Mouse (Mus musculus) MEL (cell line): ENCODE measurements around the gene Arl8a. TPM values are rescaled to one million over a fixed set of nuclear protein-coding genes. Genes with fewer than 3 reads are reported as not detected.

Source experiments
- DNase-seq: peaks from one replicate; pipeline ENCODE4 v3.0.0; 2011; ENCODE audit warnings: low read depth, low spot score
- H3K27ac ChIP-seq: 2 replicates; pipeline ENCODE4 v1.5.1; 2012; ENCODE audit warnings: low read depth, mild to moderate bottlenecking, control low read depth, low read length, moderate library complexity; ENCODE audit not compliant: control insufficient read depth
- H3K27me3 ChIP-seq, 2 experiments: fragments of 150-350 bp in 1 of 2; sonication (generic) in 1 of 2; 2 replicates each; pipeline ENCODE4 v1.6.1; 2012; ENCODE audit warnings: low read length in 2 of 2, mild to moderate bottlenecking in 2 of 2, improper control_type of control experiment in 1 of 2, moderate library complexity in 1 of 2; ENCODE audit not compliant: insufficient read depth in 2 of 2, control insufficient read depth in 1 of 2
- H3K36me3 ChIP-seq, 2 experiments: 2 replicates each; pipeline ENCODE4 v1.6.1; 2012 to 2014; ENCODE audit warnings: low read length in 2 of 2, improper control_type of control experiment in 1 of 2, inconsistent platforms in 1 of 2, mild to moderate bottlenecking in 1 of 2; ENCODE audit not compliant: insufficient read depth in 2 of 2, control insufficient read depth in 1 of 2
- H3K4me1 ChIP-seq, 2 experiments: fragments of 150-350 bp in 1 of 2; sonication (generic) in 1 of 2; 2 replicates each; pipeline ENCODE4 v1.6.1; 2012; ENCODE audit warnings: low read length in 2 of 2, improper control_type of control experiment in 1 of 2, mild to moderate bottlenecking in 1 of 2; ENCODE audit not compliant: insufficient read depth in 2 of 2, control insufficient read depth in 1 of 2
- H3K4me3 ChIP-seq, 2 experiments: fragments of 150-350 bp in 1 of 2; sonication (generic) in 1 of 2; 2 replicates each; pipeline ENCODE4 v1.5.1; 2012; ENCODE audit warnings: low read depth in 2 of 2, low read length in 2 of 2, mild to moderate bottlenecking in 2 of 2, moderate library complexity in 2 of 2, control low read depth in 1 of 2, improper control_type of control experiment in 1 of 2; ENCODE audit not compliant: control insufficient read depth in 1 of 2, insufficient read depth in 1 of 2
- H3K79me2 ChIP-seq: 2 replicates; pipeline ENCODE4 v1.6.1; 2012; ENCODE audit warnings: mild to moderate bottlenecking, low read length, moderate library complexity; ENCODE audit not compliant: control insufficient read depth, poor library complexity, insufficient read depth
- H3K9ac ChIP-seq: 2 replicates; pipeline ENCODE4 v1.6.1; 2012; ENCODE audit warnings: low read depth, mild to moderate bottlenecking, control low read depth, low read length, moderate library complexity; ENCODE audit not compliant: control insufficient read depth, poor library complexity, severe bottlenecking
- H3K9me3 ChIP-seq: fragments of 150-350 bp; sonication (generic); replicated peaks from 2 replicates; pipeline ENCODE4 v1.6.1; 2012; ENCODE audit warnings: mild to moderate bottlenecking, low read length, improper control_type of control experiment, moderate library complexity; ENCODE audit not compliant: insufficient read depth
- BHLHE40 ChIP-seq: IDR thresholded peaks from 2 replicates; pipeline ENCODE4 v1.6.1; 2012; ENCODE audit warnings: low read depth, mild to moderate bottlenecking, inconsistent platforms, low read length, improper control_type of control experiment, borderline replicate concordance
- CHD1 ChIP-seq: IDR thresholded peaks from 2 replicates; pipeline ENCODE4 v1.6.1; 2012; ENCODE audit warnings: low read depth, mild to moderate bottlenecking, inconsistent platforms, low read length, improper control_type of control experiment
- CHD2 ChIP-seq: IDR thresholded peaks from 2 replicates; pipeline ENCODE4 v1.6.1; 2011; ENCODE audit warnings: low read length, improper control_type of control experiment
- CTCF ChIP-seq, 3 experiments: IDR thresholded peaks in 2 of 3; conservative IDR thresholded peaks in 1 of 3; 2 replicates each; pipeline ENCODE4 v1.5.1; 2011 to 2012; ENCODE audit warnings: low read length in 3 of 3, low read depth in 2 of 3, mild to moderate bottlenecking in 2 of 3, improper control_type of control experiment in 1 of 3, inconsistent platforms in 1 of 3, mixed read lengths in 1 of 3, moderate library complexity in 1 of 3; ENCODE audit not compliant: control insufficient read depth in 1 of 3, insufficient read depth in 1 of 3, poor library complexity in 1 of 3, severe bottlenecking in 1 of 3
- ELF1 ChIP-seq: IDR thresholded peaks from 2 replicates; pipeline ENCODE4 v1.6.1; 2014; ENCODE audit warnings: low read depth, mild to moderate bottlenecking, inconsistent platforms, low read length, improper control_type of control experiment, moderate library complexity
- EP300 ChIP-seq, 2 experiments: IDR thresholded peaks; 2 replicates each; pipeline ENCODE4 v1.6.1; 2011; ENCODE audit warnings: improper control_type of control experiment in 2 of 2, low read length in 2 of 2, low read depth in 1 of 2, mild to moderate bottlenecking in 1 of 2
- ETS1 ChIP-seq: IDR thresholded peaks from 2 replicates; pipeline ENCODE4 v1.6.1; 2012; ENCODE audit warnings: low read depth, mild to moderate bottlenecking, inconsistent platforms, low read length, improper control_type of control experiment, moderate library complexity
- GATA1 ChIP-seq: IDR thresholded peaks from 2 replicates; pipeline ENCODE4 v1.6.1; 2011; ENCODE audit warnings: low read depth, low read length, improper control_type of control experiment
- HCFC1 ChIP-seq: IDR thresholded peaks from 2 replicates; pipeline ENCODE4 v1.6.1; 2012; ENCODE audit warnings: low read depth, mild to moderate bottlenecking, inconsistent platforms, low read length, improper control_type of control experiment, moderate library complexity
- JUND ChIP-seq: IDR thresholded peaks from 2 replicates; pipeline ENCODE4 v1.6.1; 2011; ENCODE audit warnings: low read depth, mild to moderate bottlenecking, improper control_type of control experiment, low read length
- KAT2A ChIP-seq: conservative IDR thresholded peaks from 2 replicates; pipeline ENCODE4 v1.6.1; 2012; ENCODE audit warnings: low read depth, low read length, improper control_type of control experiment, inconsistent platforms
- MAX ChIP-seq: IDR thresholded peaks from 2 replicates; pipeline ENCODE4 v1.6.1; 2011; ENCODE audit warnings: low read length, improper control_type of control experiment
- MAZ ChIP-seq: IDR thresholded peaks from 2 replicates; pipeline ENCODE4 v1.6.1; 2012; ENCODE audit warnings: low read depth, mild to moderate bottlenecking, inconsistent platforms, low read length, improper control_type of control experiment
- MXI1 ChIP-seq: IDR thresholded peaks from 2 replicates; pipeline ENCODE4 v1.6.1; 2011; ENCODE audit warnings: mild to moderate bottlenecking, low read depth, low read length, improper control_type of control experiment
- MYB ChIP-seq: IDR thresholded peaks from 2 replicates; pipeline ENCODE4 v1.6.1; 2011; ENCODE audit warnings: mild to moderate bottlenecking, low read depth, low read length, improper control_type of control experiment
- MYC ChIP-seq: IDR thresholded peaks from 2 replicates; pipeline ENCODE4 v1.6.1; 2011; ENCODE audit warnings: low read depth, mild to moderate bottlenecking, low read length, improper control_type of control experiment, moderate library complexity
- NELFE ChIP-seq: IDR thresholded peaks from 2 replicates; pipeline ENCODE4 v1.6.1; 2011; ENCODE audit warnings: low read depth, low read length, improper control_type of control experiment
- NRF1 ChIP-seq: IDR thresholded peaks from 2 replicates; pipeline ENCODE4 v1.6.1; 2014; ENCODE audit warnings: low read depth, mild to moderate bottlenecking, inconsistent platforms, low read length, improper control_type of control experiment, moderate library complexity; ENCODE audit not compliant: poor library complexity, insufficient read depth, severe bottlenecking
- POLR2A ChIP-seq, 2 experiments: IDR thresholded peaks; 2 replicates each; pipeline ENCODE4 v1.6.1; 2011 to 2012; ENCODE audit warnings: low read length in 2 of 2, mild to moderate bottlenecking in 2 of 2, control low read depth in 1 of 2, improper control_type of control experiment in 1 of 2, low read depth in 1 of 2, moderate library complexity in 1 of 2; ENCODE audit not compliant: control insufficient read depth in 1 of 2, insufficient read depth in 1 of 2, poor library complexity in 1 of 2
- POLR2AphosphoS2 ChIP-seq: IDR thresholded peaks from 2 replicates; pipeline ENCODE4 v1.6.1; 2011; ENCODE audit warnings: low read length, improper control_type of control experiment
- POLR2AphosphoS5 ChIP-seq: IDR thresholded peaks from 2 replicates; pipeline ENCODE4 v1.6.1; 2012; ENCODE audit warnings: low read depth, borderline replicate concordance, mild to moderate bottlenecking, inconsistent platforms, low read length, moderate library complexity, mixed read lengths
- SIN3A ChIP-seq: IDR thresholded peaks from 2 replicates; pipeline ENCODE4 v1.6.1; 2012; ENCODE audit warnings: low read length, improper control_type of control experiment, inconsistent platforms
- SMC3 ChIP-seq: IDR thresholded peaks from 2 replicates; pipeline ENCODE4 v1.6.1; 2011; ENCODE audit warnings: low read depth, low read length, improper control_type of control experiment
- TAL1 ChIP-seq: IDR thresholded peaks from 2 replicates; pipeline ENCODE4 v1.6.1; 2012; ENCODE audit warnings: mild to moderate bottlenecking, inconsistent platforms, low read length, moderate library complexity, mixed read lengths
- TBP ChIP-seq: IDR thresholded peaks from 2 replicates; pipeline ENCODE4 v1.8.0; 2011; ENCODE audit warnings: low read depth, low read length, improper control_type of control experiment
- USF1 ChIP-seq: IDR thresholded peaks from 2 replicates; pipeline ENCODE4 v1.6.1; 2014; ENCODE audit warnings: low read depth, mild to moderate bottlenecking, inconsistent platforms, low read length, improper control_type of control experiment, moderate library complexity
- USF2 ChIP-seq, 2 experiments: IDR thresholded peaks; 2 replicates each; pipeline ENCODE4 v1.6.1; 2011 to 2012; ENCODE audit warnings: improper control_type of control experiment in 2 of 2, low read length in 2 of 2, borderline replicate concordance in 1 of 2, inconsistent platforms in 1 of 2, low read depth in 1 of 2, mild to moderate bottlenecking in 1 of 2; ENCODE audit not compliant: insufficient read depth in 1 of 2
- ZC3H11A ChIP-seq: IDR thresholded peaks from 2 replicates; pipeline ENCODE4 v1.6.1; 2012; ENCODE audit warnings: low read depth, mild to moderate bottlenecking, inconsistent platforms, low read length, improper control_type of control experiment
- ZKSCAN1 ChIP-seq: IDR thresholded peaks from 2 replicates; pipeline ENCODE4 v1.6.1; 2012; ENCODE audit warnings: low read depth, mild to moderate bottlenecking, inconsistent platforms, low read length, improper control_type of control experiment, moderate library complexity
- ZMIZ1 ChIP-seq: IDR thresholded peaks from 2 replicates; pipeline ENCODE4 v1.6.1; 2012; ENCODE audit warnings: low read depth, mild to moderate bottlenecking, inconsistent platforms, low read length, improper control_type of control experiment, moderate library complexity
- ZNF384 ChIP-seq: IDR thresholded peaks from 2 replicates; pipeline ENCODE4 v1.6.1; 2012; ENCODE audit warnings: low read depth, mild to moderate bottlenecking, inconsistent platforms, low read length, improper control_type of control experiment
- polyA plus RNA-seq, 2 experiments: library from polyadenylated mRNA; stranded (reverse) in 1 of 2; unstranded in 1 of 2; fragments of >175 nt in 1 of 2; fragments of >200 nt in 1 of 2; gene quantifications; 2 replicates each; pipeline versions ENCODE4 v1.2.1 to v1.2.4; 2012; ENCODE audit warnings: low replicate concordance in 2 of 2, low read depth in 1 of 2; ENCODE audit not compliant: insufficient read length in 2 of 2, insufficient read depth in 1 of 2, missing spikeins in 1 of 2
- total RNA-seq: library from RNA; depleted of rRNA; stranded (reverse); fragments of 300-350 nt; gene quantifications from 2 replicates; pipeline ENCODE4 v1.2.3, GENCODE M21; 2012

Gene Arl8a
- total and polyA plus RNA-seq, 3 experiments: 8.0 to 47.7 TPM; not detected in 1

DNA sequence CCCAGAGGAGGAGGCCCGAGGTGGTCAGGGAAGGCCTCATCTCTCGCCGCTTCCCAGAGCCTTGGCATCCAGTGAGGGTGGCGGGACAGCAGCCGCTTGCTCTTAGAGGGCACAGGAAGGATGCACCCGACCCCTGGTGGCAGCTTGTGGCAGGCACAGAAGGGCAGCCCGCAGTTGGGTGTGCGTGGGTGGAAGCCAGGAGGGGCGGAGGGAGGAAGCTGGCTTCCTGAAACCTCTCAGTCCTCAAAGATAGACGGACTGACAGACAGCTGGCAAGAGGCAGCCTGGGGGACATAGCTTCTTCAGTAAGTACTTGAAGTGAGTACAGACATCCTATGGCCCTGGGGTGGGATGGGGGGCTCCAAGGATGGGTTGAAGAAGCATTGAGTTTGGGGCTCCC, 14.2 kb upstream of the Arl8a start, which contains the start of gene Ptpn7 (continued):
- TF ChIP-seq HCFC1: peak; percentile 63
- peak; percentile 36; the same call in 1 of the 2 replicates for TF ChIP-seq USF1
- TF ChIP-seq CTCF (IDR thresholded peaks at IDR 0.05 in 2 of 3, conservative IDR thresholded peaks at IDR 0.05 in 1 of 3; ENCODE audit: control insufficient read depth in 1 of 3, insufficient read depth in 1 of 3, low read depth in 2 of 3, low read length in 3 of 3, poor library complexity in 1 of 3, severe bottlenecking in 1 of 3): peak; percentile 65 to 81 (median 78)
- TF ChIP-seq ZNF384: no peak
- peak; percentile 40 for TF ChIP-seq SMC3
- no peak for TF ChIP-seq BHLHE40
- TF ChIP-seq JUND: 0 out of 2 replicates have a peak, but pooled peaks have one; percentile 35
- TF ChIP-seq NELFE: peak; percentile 84
- TF ChIP-seq GATA1: no peak
- TF ChIP-seq MXI1: peak; percentile 62; the same call in 1 of the 2 replicates
- 0 out of 2 replicates have a peak, but pooled peaks have one; percentile 4 for TF ChIP-seq MYB
- TF ChIP-seq TAL1: no peak
- TF ChIP-seq USF2 (IDR thresholded peaks at IDR 0.05; ENCODE audit: borderline replicate concordance in 1 of 2, insufficient read depth in 1 of 2, low read depth in 1 of 2, low read length in 2 of 2): no peak
- peak; percentile 41; the same call in 1 of the 2 replicates for TF ChIP-seq MAX
- TF ChIP-seq NRF1: peak; percentile 18; the same call in 1 of the 2 replicates
- TF ChIP-seq POLR2A (IDR thresholded peaks at IDR 0.05; ENCODE audit: control insufficient read depth in 1 of 2, insufficient read depth in 1 of 2, low read depth in 1 of 2, low read length in 2 of 2, poor library complexity in 1 of 2): peak; percentile 36 to 76; a peak in 2 of 4 replicates
- peak; percentile 72 for TF ChIP-seq TBP
- no peak for TF ChIP-seq CHD2

DNA sequence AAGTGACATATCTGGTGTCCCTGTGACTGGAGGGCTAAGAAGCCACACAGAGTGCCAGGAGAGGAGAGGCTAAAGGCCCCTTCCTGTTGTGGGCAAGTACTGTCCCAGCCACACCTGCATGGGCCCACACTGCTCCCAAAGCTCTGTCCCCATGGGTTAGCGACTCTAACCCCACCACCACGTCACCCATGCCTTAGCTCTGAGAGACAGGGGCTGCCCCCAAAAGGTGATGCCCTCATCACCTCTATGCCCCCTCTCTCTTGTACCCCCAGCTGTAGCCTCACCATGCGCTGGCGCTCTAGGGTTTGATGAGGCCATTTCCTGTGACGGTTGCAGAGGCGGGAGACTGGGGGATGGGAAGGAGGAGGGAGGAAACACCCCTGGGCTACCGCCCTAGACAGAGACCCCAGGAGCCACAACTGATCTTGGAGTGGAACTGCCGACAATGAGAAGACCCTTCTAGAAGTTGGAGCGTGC, 13.7 kb upstream of the Arl8a start:
- H3K9ac ChIP-seq: peak overlapping the region; percentile 97
- H3K9me3 ChIP-seq: no peaks in the 10 kb centered on the region
- peaks cover 4 to 34% of the 10 kb centered on the region in 2 experiments for H3K36me3 ChIP-seq
- H3K4me1 ChIP-seq: peaks cover 8 to 36% of the 10 kb centered on the region in 2 experiments
- H3K27ac ChIP-seq: peak overlapping the region; percentile 99
- peaks cover 47% of the 10 kb centered on the region for H3K79me2 ChIP-seq
- H3K27me3 ChIP-seq: no peaks in the 10 kb centered on the region
- DNase-seq: peak; percentile 89
- peak overlapping the region; percentile 76 to 86 for H3K4me3 ChIP-seq
- no peak for TF ChIP-seq JUND
- no peak for TF ChIP-seq TAL1
- TF ChIP-seq SMC3: no peak
- TF ChIP-seq NELFE: peak; percentile 59
- TF ChIP-seq HCFC1: peak; percentile 63
- TF ChIP-seq TBP: peak; percentile 87
- TF ChIP-seq MXI1: no peak; the same call in 1 of the 2 replicates
- no peak for TF ChIP-seq ZKSCAN1
- peak; percentile 77; the same call in 1 of the 2 replicates for TF ChIP-seq MYC
- no peak for TF ChIP-seq POLR2AphosphoS5
- peak; percentile 63 to 90; a peak in 3 of 4 replicates for TF ChIP-seq EP300 (IDR thresholded peaks at IDR 0.05; ENCODE audit: low read depth in 1 of 2, low read length in 2 of 2)
- TF ChIP-seq USF1: no peak
- TF ChIP-seq POLR2AphosphoS2: no peak; the same call in 1 of the 2 replicates
- TF ChIP-seq CHD2: peak; percentile 80
- no peak for TF ChIP-seq ZC3H11A
- no peak; the same call in 1 of the 2 replicates for TF ChIP-seq CHD1
- TF ChIP-seq NRF1: 0 out of 2 replicates have a peak, but pooled peaks have one; percentile 33
- peak; percentile 38; the same call in 1 of the 2 replicates for TF ChIP-seq SIN3A
- TF ChIP-seq CTCF (IDR thresholded peaks at IDR 0.05 in 2 of 3, conservative IDR thresholded peaks at IDR 0.05 in 1 of 3; ENCODE audit: control insufficient read depth in 1 of 3, insufficient read depth in 1 of 3, low read depth in 2 of 3, low read length in 3 of 3, poor library complexity in 1 of 3, severe bottlenecking in 1 of 3): no peak
- TF ChIP-seq GATA1: no peak
- no peak for TF ChIP-seq KAT2A
- TF ChIP-seq MAZ: peak; percentile 84; the same call in 1 of the 2 replicates
- TF ChIP-seq ZMIZ1: peak; percentile 8; the same call in 1 of the 2 replicates
- peak; percentile 87 for TF ChIP-seq ETS1
- 0 out of 2 replicates have a peak, but pooled peaks have one; percentile 39 for TF ChIP-seq BHLHE40
- TF ChIP-seq ELF1: no peak
